Mouse (Mus musculus) ovary, adult 18-20 months (tissue): ENCODE measurements around the gene Arl4a.

Experiments
- DNase-seq: peaks from one replicate; pipeline ENCODE4 v3.0.0; 2022; ENCODE audit warnings: low spot score, mixed read lengths

The Arl4a gene

DNA sequence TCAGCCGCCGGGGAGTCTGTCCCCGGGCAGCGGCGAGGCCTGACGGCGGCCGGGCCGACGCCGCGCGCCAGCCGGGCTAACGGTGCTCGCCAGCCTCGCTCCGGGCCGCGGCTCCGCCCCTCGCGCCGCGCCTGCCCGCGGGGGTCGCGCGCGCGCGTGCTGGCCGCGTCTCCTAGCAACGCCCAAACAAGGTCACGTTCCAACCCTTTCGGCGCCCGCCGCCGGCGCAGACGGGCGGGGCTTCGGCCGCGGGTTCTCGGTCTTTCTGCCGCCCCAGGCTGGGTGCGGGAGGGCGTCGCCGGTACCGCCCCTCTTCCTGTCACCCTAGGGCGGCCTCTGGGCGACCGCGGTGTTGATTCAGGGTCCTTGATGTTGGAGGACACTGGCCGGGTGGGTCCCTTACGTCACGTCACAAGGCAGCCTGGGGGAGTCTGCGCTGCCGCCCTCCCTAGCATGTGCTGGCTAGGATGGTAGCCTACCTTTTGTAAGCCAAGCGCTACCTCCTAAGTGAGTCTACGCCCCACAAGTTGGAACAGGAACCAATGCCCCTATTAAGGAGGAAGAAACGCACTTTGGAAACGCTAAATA lies at the start of gene Arl4a:
Gene Arl4a (minus strand): TSS at position 150 of the 588 bp plus-strand sequence.
- peak; percentile 86 for DNase-seq

DNA sequence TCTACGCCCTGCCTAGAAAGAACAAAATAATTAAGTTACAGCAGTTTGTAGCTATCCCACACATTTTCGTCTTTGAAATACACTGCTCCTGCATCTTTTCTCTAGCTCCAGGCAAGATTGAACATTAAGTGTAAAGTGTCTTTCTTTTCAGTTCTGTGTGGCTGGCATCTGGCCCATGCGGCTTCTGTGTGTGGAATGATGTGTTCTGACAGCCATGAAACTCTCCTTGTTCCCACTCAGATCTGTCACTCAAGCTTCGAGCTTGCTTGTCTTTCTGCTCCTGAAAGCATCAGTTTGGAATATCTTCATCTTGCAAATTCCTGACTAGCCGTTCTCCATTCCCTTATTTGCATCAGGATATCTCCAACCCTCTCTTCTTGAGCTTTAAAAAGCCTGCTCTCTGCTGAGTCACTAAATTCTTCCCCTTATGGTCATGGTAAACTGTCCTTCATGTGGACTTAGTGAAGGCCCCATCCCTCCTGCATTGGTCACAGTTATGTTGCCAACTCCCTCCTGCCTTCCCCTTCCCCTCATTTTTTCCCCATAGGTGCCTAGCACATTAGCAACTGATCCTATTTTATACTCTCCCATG lies 48.0 kb upstream of the Arl4a start:
- no peak for DNase-seq

DNA sequence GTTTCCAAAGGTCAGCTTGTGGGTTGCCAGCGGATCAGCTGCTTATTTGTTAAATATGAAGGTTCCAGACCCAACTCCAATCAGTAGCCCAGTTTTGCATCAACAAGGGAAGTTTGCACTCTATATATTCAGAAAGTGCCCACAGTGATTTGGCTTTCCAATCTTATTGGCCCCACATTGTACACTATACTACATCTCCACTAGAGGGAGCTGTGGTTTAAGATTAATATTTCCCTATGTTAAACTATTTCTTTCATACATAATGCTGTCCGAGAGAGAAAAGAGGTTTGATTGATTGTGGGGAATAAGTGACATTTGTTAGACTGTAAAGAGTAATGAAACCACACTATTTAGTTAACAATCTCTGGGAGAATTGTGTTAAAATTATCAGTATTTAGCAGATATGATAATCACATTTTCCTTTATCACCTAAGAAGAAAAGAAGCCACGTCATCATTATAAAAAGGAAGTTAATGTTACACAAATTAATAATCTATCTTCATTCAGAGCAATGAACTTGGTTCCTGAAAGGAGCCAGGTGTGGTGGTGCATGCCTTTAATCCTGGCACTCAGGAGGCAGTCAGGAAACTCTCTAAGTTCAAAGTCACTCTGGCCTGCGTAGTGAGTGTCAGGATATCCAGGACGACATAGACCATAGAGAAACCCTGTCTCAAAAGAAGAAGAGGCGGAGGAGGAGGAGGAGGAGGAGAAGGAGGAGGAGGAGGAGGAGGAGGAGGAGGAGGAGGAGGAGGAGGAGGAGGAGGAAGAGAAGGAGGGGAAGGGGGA lies 44.8 kb upstream of the Arl4a start:
- DNase-seq, result no peak

DNA sequence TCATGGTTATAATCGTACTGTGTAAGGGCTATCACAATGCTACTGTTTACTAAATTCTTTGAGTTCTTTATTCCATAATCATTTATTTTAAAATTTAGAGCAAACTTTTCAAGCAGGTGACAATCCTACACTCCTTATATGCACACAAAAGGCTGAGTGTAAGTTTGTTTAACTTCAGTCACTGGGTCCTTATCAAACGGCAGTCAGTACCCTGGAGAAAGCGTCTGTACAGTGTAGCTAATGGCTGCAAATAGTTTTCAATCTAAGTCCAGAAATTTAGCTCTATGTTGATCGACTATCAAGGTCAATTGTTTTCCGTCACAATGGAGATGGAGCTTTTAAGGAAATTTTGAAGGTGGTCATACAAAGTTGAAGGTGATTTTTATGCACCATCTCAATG lies 44.2 kb upstream of the Arl4a start:
- DNase-seq, result no peak

DNA sequence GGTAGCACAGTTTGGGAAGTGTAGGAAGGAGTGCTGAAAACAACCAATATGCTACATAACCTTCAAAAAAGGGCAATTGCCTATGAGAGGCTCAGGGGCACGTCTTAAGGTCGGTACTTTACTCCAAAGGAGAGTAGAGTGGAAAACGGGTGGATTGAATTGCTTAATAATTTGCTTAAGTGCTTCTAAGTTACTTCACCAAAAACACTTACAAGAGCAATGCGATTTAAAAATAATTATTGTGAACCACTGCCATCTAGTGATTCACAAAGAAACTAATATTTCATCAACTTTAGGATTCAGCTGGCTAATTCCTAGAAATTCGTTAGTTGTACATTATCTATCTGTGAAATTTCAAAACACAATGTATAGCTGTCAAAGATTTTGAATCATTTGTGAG lies 35.8 kb upstream of the Arl4a start:
- no peak for DNase-seq

DNA sequence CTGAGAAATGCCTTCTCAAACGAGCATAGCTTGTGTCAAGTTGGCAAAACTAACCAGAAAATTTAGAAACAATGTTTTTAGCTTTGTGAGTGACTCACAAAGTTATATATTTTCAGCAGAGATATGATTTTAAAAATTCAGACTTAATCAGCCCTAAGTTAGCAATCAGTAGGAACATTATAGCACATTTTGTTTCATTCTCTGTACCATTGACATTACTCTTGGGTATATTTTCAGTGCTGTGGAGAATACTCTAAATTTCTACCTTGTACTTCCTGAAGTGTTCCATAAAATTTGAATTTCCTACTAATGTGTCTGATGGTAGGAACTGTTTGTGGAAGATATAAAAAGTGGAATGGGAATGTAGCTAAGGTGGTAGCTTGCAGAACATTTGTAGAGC lies 9.2 kb upstream of the Arl4a start:
- no peak for DNase-seq

DNA sequence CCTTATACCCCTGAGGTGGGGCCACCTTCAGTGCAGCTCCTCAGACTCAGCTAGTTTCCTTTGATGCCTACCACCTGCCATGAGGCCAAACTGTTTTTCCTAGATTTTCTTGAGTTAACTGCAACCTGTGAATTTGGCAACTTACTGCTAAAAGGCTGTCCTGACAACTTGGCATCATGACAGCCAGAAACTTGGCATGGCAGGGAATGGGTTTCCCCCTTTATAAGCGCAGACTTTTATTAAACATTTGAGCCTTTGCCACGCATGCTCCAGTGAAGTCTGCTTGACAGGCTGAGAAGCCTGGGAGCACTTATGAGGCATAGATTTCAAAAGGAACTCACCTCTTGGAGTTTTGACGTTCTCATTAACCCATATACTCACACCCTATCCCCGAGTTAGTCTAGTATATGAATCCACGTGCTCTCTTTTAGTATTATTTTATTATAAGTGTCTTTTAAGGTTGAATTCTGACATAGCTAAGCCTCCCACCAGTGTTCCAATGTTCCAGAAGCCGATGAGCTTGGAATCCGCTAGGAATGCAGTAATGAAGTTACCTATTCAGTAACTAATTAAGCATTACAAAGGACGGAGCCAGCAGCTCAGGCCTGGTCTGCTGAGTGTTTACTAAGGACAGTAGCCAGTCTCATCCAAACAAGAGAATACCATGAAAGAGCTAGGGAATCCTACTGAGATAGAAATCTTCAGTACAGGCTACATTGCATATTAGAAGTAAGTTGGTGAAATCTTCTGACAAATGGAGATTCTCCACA lies 6.2 kb upstream of the Arl4a start:
- no peak for DNase-seq

DNA sequence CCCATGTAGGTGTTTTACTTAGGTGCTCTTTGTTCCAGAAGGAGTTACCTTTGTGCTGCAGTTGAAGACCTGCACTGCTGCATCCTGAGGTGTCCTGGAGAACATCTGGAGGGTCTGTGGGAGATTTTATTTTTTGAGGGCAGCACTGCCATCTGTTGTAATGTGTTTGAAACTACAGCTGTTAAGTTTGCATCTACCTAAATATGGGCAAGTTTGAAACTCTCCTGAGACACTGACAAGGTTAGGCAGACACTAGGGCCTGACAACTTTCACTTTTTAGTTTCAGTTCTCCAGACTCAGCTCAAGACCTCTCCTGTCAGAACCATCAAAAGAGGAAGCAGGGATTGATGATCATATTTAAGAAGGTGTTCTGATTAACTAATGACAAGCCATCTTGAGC lies 2.2 kb upstream of the Arl4a start:
- no peak for DNase-seq

DNA sequence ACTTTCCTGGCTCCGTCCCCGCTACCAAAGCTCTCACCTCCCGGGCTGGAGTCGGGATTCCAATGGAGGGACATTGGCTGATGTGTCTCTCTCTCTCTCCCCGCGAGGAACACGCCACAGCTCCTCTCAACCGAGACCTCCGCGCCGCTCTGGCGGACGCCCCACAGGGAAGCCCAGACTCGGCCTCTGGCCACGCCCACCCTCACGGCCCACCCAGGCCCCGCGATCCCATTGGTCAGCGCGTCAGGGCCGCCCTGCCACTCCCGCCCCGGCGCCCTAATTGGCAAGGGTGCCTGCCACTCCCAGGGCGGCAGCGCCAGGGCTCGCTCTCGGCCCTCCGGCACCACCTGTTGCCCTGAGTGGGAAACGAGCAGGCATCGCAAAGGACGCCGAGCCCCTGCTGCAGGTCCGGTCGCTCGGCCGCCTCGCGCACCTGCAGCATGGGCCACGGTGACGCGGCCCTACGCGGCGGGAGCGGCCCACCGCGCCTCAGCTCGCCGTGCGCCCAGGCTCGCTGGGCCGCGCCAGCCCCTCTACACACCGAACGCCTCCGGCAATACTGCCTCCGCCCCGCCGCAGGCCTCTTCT lies 505 bp downstream of the Arl4a start:
- DNase-seq, result peak; percentile 97

DNA sequence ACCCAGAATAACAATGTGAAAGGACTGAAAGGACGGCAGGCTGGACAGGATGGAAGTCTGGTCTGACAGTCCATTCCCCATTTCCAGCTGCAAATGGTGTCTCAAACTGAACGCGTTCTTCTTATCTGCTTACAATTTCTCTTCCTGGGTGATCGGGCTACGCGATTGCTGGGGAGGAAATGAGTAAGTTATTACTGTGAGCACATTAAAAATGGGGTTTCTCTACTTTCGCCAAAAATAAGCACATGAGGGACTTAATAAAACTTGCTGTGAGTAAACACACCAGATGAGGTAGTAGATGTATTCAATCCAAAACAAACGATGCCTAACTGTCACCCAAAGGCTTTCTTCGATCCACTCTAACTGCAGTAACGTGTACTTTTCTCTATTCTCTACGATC lies 1.2 kb downstream of the Arl4a start:
- DNase-seq, result no peak

DNA sequence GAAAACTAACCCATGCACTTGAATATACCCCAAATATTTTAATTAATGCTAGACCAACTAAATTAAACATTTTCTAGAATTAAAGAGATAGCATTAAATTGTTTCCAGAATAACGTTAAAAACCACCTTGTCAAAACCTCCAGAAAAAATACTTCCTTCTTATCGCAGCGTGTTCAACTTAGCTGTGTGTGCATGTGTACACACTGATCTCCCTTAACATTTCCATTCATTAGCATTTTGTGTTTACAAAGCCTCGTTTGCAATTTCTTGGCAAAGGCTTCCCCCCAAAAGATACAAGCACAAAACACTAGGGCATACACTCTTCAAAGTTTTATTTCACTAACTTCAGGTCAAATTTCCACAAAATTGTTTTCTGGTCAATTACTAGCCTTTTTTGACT lies 2.3 kb downstream of the Arl4a start:
- no peak for DNase-seq

DNA sequence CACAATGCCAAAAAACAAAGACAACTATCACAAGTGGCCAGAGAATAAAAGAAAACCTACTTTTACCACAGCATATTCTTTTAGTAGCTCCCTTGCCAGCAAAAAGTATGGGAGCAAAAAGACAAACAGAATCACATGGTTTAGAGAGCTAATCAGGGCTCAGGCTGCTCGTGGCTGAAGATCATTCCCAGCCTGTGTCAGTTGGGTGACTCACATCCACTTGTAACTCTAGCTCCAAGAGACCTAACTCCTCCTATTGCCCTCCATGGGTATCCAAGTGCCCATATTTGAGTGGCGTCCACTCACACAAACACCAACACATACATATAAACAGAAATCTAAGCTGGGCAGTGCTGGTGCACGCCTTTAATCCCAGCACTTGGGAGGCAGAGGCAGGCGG lies 8.6 kb downstream of the Arl4a start:
- DNase-seq, result no peak

DNA sequence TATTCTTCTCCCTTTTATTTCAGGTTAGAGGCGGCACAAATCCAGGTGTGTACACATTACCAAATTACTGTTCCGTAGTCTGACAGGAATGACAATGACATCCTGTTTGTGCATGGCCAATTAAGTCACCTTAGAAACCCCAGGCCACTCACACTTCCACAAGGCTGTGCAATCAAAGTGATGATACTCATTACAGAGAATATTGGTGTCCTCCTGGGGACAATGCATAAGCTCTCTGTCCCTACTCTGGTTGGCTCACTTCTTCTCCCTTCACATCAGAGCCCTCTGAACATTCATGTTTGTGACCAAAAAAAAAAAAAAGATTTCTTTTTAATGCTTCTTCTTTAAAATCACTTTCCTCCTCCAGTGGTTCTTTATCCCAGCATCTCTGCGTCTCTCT lies 10.0 kb downstream of the Arl4a start:
- DNase-seq, result no peak

DNA sequence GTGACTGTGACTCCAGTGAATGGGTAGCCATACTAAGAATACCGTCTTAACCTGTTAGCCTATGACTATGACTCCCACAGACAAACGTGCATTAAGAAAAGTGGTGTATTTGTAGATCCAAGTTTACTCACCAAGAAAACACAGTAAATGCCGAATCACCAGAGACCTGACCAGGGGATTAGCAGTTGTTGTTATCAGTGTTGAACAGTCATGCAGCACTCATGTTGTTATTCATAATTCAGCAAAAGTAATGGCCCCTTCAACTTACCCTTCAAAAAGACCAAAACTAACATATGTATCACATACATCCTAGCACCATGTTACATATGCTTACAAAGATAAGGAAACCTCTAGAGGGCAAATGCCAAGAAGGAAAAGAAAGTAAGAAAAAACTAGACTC lies 10.4 kb downstream of the Arl4a start:
- DNase-seq, result no peak

DNA sequence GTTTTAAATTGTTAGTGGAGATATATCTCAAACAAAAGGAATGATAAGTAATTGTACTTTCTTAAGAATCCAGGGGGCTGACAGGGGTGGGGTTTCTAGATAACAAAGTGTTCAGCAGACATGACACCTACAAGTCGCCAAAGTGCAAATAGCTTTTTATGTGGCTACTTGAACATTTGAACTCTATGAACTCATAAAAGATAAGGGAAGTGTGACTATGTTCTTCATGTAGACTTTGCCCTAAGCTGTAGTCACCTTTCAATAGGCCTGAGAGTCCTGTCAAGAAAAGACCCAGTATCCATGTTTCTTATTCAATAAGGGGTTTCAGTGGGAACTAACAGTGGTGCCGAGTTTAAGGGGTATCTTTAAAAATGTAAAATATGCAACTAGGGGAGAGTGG lies 13.9 kb downstream of the Arl4a start:
- no peak for DNase-seq

DNA sequence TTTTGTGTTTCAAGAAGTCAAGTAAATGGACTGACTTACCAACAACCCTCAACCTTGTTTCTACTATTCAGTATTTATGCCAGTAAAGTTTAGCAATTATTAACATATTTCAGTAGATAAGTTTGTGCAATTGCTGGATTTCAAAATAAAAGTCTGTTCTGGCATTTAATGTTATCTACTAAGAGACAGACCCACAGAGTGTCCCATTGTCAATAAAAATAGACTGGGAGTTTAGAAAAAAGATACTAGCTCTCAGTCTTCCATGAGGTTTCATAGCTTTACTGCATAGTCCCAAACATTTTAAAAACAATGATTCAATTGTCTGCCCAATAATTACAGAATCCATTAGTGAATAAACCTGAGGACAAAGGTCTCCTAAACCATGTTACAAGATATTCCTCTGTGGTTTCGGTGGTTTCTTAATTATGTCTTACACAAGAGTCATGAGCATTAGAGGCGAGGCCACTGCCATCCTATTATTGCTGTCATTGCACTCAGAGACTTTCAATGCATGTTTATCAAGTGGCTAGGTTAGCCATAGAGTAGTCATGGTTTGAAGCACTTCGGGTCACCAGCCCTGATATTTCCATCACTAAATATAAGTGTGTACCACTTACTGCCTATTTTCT lies 14.7 kb downstream of the Arl4a start:
- no peak for DNase-seq

DNA sequence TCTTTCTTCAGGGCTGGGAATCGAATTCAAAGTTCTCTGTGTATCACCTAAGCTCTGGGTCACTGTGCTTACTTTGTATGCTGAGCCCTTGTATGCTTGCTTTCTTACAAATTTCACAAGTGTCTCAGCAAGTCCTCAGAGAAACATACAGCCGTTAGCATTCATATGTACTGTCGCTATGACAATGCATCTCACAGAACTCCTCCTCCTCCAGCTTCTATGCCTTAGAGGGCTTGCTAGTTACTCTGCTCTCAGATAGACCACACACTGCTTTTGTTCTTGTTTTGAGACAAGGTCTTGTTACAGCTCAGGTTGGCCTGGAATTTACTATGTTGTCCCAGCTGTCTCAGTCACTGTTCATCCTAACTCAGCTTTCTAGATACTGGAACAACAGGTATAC lies 15.5 kb downstream of the Arl4a start:
- DNase-seq, result no peak

DNA sequence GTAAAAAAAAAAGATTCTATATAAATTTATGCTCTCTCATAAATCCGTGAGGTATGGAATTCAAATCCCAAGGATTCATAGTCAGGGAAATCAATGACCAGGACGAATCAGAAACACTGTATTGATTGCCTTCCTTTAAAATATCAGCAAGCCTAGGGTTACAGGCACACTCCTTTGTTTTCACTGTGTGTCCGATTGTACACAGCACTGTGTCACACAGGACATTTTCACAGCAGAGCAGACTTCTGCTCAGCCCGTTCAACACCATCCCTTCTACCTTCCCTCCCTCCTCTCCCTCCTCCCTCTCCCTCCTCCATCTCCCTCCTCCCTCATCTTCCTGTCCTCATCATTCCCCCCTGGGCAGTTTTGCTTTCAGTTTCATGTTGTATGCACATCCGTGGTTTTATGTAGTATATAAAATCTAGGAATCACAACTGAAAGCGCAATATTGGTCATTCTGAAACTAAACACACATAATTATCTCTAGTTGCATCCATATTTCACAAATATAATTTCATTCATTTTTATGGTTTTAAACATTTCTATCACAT lies 19.8 kb downstream of the Arl4a start:
- DNase-seq, result no peak

DNA sequence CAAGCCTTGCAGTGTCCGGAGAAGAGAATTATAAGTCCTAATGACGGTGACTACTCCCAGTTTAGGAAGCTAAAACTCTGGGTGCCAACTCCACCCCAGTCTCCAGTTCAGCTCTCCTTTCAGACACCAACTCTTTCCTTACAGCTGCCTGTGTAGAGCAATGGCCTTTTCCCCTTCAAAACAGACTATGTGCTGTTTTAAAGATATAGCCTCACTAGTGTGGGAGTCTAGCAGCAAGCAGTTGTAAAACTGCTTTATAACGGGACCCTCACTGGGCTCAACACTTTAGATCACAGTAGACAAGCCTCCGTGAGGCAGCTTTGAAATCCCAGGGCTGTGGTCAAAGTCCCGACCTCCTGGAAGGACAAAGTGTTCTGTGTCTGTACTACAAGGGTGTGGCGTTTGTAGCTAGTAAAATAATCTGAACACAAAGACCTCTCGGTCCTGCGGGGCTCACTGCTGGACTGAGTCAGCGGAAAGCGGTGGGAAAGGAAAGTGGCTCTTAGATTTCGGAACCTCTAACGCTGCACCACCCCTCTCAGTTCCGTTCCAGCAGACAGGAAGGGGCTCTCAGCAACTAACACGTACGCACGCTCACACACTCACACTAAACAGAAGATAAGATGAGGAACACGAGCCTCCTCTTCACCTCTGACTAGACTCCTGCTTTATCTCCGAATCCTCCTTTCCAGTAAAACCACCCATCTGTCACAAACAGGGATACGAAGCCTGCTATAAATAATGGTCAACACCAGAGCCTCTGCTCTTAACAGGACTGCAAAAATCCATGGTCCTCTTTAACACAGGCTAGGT lies 21.0 kb downstream of the Arl4a start:
- peak; percentile 16 for DNase-seq

DNA sequence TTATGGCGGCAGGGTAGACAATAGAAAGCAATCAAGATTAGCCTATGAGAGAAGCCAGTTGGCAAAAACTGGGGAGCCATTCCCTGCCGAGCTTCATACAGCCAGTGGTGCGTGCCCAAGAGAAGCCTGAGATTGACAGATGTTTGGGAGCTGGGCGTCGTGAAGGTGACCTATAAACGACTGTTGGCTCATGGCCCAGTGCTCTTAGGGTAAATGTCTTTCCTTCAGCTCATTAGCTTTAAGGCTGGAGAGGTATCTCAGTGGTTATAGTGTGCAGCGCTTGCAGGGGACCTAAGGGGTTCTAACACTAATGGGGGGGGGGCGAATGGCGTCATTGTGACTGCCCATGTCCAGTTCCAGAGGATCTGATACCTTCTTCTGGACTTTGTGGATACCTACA lies 21.8 kb downstream of the Arl4a start:
- DNase-seq, result no peak

DNA sequence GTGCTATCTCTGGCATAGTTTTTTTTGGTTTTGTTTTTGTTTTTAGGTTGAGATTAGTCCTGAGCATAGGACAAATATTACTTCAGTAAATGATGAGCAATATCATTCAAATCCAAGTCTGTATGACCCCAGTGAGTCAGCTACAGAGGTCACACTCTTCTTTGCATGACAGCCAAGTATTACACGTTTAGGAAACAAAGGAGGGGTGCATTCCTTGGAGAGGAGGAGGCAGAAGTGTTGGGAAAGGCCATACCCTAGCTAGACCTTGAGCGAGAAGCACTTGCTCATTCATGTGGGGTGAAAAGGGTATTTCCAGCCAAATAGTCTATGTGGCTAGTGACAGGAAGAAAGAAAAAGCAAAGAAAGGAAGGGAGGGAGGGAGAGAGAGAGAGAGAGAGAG lies 28.0 kb downstream of the Arl4a start:
- no peak for DNase-seq
